Mouse (Mus musculus) MEL (cell line): ENCODE results near the gene Camta1. TPM values are rescaled to one million over a fixed set of nuclear protein-coding genes. Genes with fewer than 3 reads are reported as not detected.

Experiments
- DNase-seq: peaks from one replicate; pipeline ENCODE4 v3.0.0; 2011; ENCODE audit warnings: low read depth, low spot score
- H3K27ac ChIP-seq: 2 replicates; pipeline ENCODE4 v1.5.1; 2012; ENCODE audit warnings: low read depth, mild to moderate bottlenecking, control low read depth, low read length, moderate library complexity; ENCODE audit not compliant: control insufficient read depth
- H3K27me3 ChIP-seq, 2 experiments: fragments of 150-350 bp in 1 of 2; sonication (generic) in 1 of 2; 2 replicates each; pipeline ENCODE4 v1.6.1; 2012; ENCODE audit warnings: low read length in 2 of 2, mild to moderate bottlenecking in 2 of 2, improper control_type of control experiment in 1 of 2, moderate library complexity in 1 of 2; ENCODE audit not compliant: insufficient read depth in 2 of 2, control insufficient read depth in 1 of 2
- H3K36me3 ChIP-seq, 2 experiments: 2 replicates each; pipeline ENCODE4 v1.6.1; 2012 to 2014; ENCODE audit warnings: low read length in 2 of 2, improper control_type of control experiment in 1 of 2, inconsistent platforms in 1 of 2, mild to moderate bottlenecking in 1 of 2; ENCODE audit not compliant: insufficient read depth in 2 of 2, control insufficient read depth in 1 of 2
- H3K4me1 ChIP-seq, 2 experiments: fragments of 150-350 bp in 1 of 2; sonication (generic) in 1 of 2; 2 replicates each; pipeline ENCODE4 v1.6.1; 2012; ENCODE audit warnings: low read length in 2 of 2, improper control_type of control experiment in 1 of 2, mild to moderate bottlenecking in 1 of 2; ENCODE audit not compliant: insufficient read depth in 2 of 2, control insufficient read depth in 1 of 2
- H3K4me3 ChIP-seq, 2 experiments: fragments of 150-350 bp in 1 of 2; sonication (generic) in 1 of 2; 2 replicates each; pipeline ENCODE4 v1.5.1; 2012; ENCODE audit warnings: low read depth in 2 of 2, low read length in 2 of 2, mild to moderate bottlenecking in 2 of 2, moderate library complexity in 2 of 2, control low read depth in 1 of 2, improper control_type of control experiment in 1 of 2; ENCODE audit not compliant: control insufficient read depth in 1 of 2, insufficient read depth in 1 of 2
- H3K79me2 ChIP-seq: 2 replicates; pipeline ENCODE4 v1.6.1; 2012; ENCODE audit warnings: mild to moderate bottlenecking, low read length, moderate library complexity; ENCODE audit not compliant: control insufficient read depth, poor library complexity, insufficient read depth
- H3K9ac ChIP-seq: 2 replicates; pipeline ENCODE4 v1.6.1; 2012; ENCODE audit warnings: low read depth, mild to moderate bottlenecking, control low read depth, low read length, moderate library complexity; ENCODE audit not compliant: control insufficient read depth, poor library complexity, severe bottlenecking
- H3K9me3 ChIP-seq: fragments of 150-350 bp; sonication (generic); replicated peaks from 2 replicates; pipeline ENCODE4 v1.6.1; 2012; ENCODE audit warnings: mild to moderate bottlenecking, low read length, improper control_type of control experiment, moderate library complexity; ENCODE audit not compliant: insufficient read depth
- BHLHE40 ChIP-seq: IDR thresholded peaks from 2 replicates; pipeline ENCODE4 v1.6.1; 2012; ENCODE audit warnings: low read depth, mild to moderate bottlenecking, inconsistent platforms, low read length, improper control_type of control experiment, borderline replicate concordance
- CHD1 ChIP-seq: IDR thresholded peaks from 2 replicates; pipeline ENCODE4 v1.6.1; 2012; ENCODE audit warnings: low read depth, mild to moderate bottlenecking, inconsistent platforms, low read length, improper control_type of control experiment
- EP300 ChIP-seq, 2 experiments: IDR thresholded peaks; 2 replicates each; pipeline ENCODE4 v1.6.1; 2011; ENCODE audit warnings: improper control_type of control experiment in 2 of 2, low read length in 2 of 2, low read depth in 1 of 2, mild to moderate bottlenecking in 1 of 2
- ETS1 ChIP-seq: IDR thresholded peaks from 2 replicates; pipeline ENCODE4 v1.6.1; 2012; ENCODE audit warnings: low read depth, mild to moderate bottlenecking, inconsistent platforms, low read length, improper control_type of control experiment, moderate library complexity
- GATA1 ChIP-seq: IDR thresholded peaks from 2 replicates; pipeline ENCODE4 v1.6.1; 2011; ENCODE audit warnings: low read depth, low read length, improper control_type of control experiment
- HCFC1 ChIP-seq: IDR thresholded peaks from 2 replicates; pipeline ENCODE4 v1.6.1; 2012; ENCODE audit warnings: low read depth, mild to moderate bottlenecking, inconsistent platforms, low read length, improper control_type of control experiment, moderate library complexity
- JUND ChIP-seq: IDR thresholded peaks from 2 replicates; pipeline ENCODE4 v1.6.1; 2011; ENCODE audit warnings: low read depth, mild to moderate bottlenecking, improper control_type of control experiment, low read length
- MAZ ChIP-seq: IDR thresholded peaks from 2 replicates; pipeline ENCODE4 v1.6.1; 2012; ENCODE audit warnings: low read depth, mild to moderate bottlenecking, inconsistent platforms, low read length, improper control_type of control experiment
- MEF2A ChIP-seq: IDR thresholded peaks from 2 replicates; pipeline ENCODE4 v1.6.1; 2014; ENCODE audit warnings: low read depth, mild to moderate bottlenecking, inconsistent platforms, low read length, improper control_type of control experiment; ENCODE audit not compliant: poor library complexity, insufficient replicate concordance, severe bottlenecking; ENCODE audit errors: extremely low read depth
- MYB ChIP-seq: IDR thresholded peaks from 2 replicates; pipeline ENCODE4 v1.6.1; 2011; ENCODE audit warnings: mild to moderate bottlenecking, low read depth, low read length, improper control_type of control experiment
- MYC ChIP-seq: IDR thresholded peaks from 2 replicates; pipeline ENCODE4 v1.6.1; 2011; ENCODE audit warnings: low read depth, mild to moderate bottlenecking, low read length, improper control_type of control experiment, moderate library complexity
- POLR2AphosphoS5 ChIP-seq: IDR thresholded peaks from 2 replicates; pipeline ENCODE4 v1.6.1; 2012; ENCODE audit warnings: low read depth, borderline replicate concordance, mild to moderate bottlenecking, inconsistent platforms, low read length, moderate library complexity, mixed read lengths
- RAD21 ChIP-seq: IDR thresholded peaks from 2 replicates; pipeline ENCODE4 v1.6.1; 2011; ENCODE audit warnings: mild to moderate bottlenecking, low read depth, low read length, improper control_type of control experiment
- RCOR1 ChIP-seq: IDR thresholded peaks from 2 replicates; pipeline ENCODE4 v1.6.1; 2012; ENCODE audit warnings: low read depth, mild to moderate bottlenecking, inconsistent platforms, low read length, improper control_type of control experiment
- SIN3A ChIP-seq: IDR thresholded peaks from 2 replicates; pipeline ENCODE4 v1.6.1; 2012; ENCODE audit warnings: low read length, improper control_type of control experiment, inconsistent platforms
- SMC3 ChIP-seq: IDR thresholded peaks from 2 replicates; pipeline ENCODE4 v1.6.1; 2011; ENCODE audit warnings: low read depth, low read length, improper control_type of control experiment
- TAL1 ChIP-seq: IDR thresholded peaks from 2 replicates; pipeline ENCODE4 v1.6.1; 2012; ENCODE audit warnings: mild to moderate bottlenecking, inconsistent platforms, low read length, moderate library complexity, mixed read lengths
- TCF12 ChIP-seq: IDR thresholded peaks from 2 replicates; pipeline ENCODE4 v1.6.1; 2014; ENCODE audit warnings: low read depth, mild to moderate bottlenecking, inconsistent platforms, low read length, improper control_type of control experiment, moderate library complexity
- UBTF ChIP-seq: IDR thresholded peaks from 2 replicates; pipeline ENCODE4 v1.6.1; 2012; ENCODE audit warnings: low read depth, mild to moderate bottlenecking, inconsistent platforms, low read length, improper control_type of control experiment, moderate library complexity, borderline replicate concordance; ENCODE audit not compliant: insufficient read depth
- ZC3H11A ChIP-seq: IDR thresholded peaks from 2 replicates; pipeline ENCODE4 v1.6.1; 2012; ENCODE audit warnings: low read depth, mild to moderate bottlenecking, inconsistent platforms, low read length, improper control_type of control experiment
- polyA plus RNA-seq, 2 experiments: library from polyadenylated mRNA; stranded (reverse) in 1 of 2; unstranded in 1 of 2; fragments of >175 nt in 1 of 2; fragments of >200 nt in 1 of 2; gene quantifications; 2 replicates each; pipeline versions ENCODE4 v1.2.1 to v1.2.4; 2012; ENCODE audit warnings: low replicate concordance in 2 of 2, low read depth in 1 of 2; ENCODE audit not compliant: insufficient read length in 2 of 2, insufficient read depth in 1 of 2, missing spikeins in 1 of 2
- total RNA-seq: library from RNA; depleted of rRNA; stranded (reverse); fragments of 300-350 nt; gene quantifications from 2 replicates; pipeline ENCODE4 v1.2.3, GENCODE M21; 2012

Gene Camta1
- total and polyA plus RNA-seq, 3 experiments, result 28.2 to 87.5 TPM; not detected in 1

- Histone ChIP-seq H3K9me3 (no peaks in the 10 kb centered on the region), H3K79me2 (no peaks in the 10 kb centered on the region), H3K27me3 (no peaks in the 10 kb centered on the region), H3K27ac (no peak overlapping the region), H3K4me3 (no peak overlapping the region), H3K9ac (no peak overlapping the region), H3K36me3 (no peaks in the 10 kb centered on the region), H3K4me1 (no peaks in the 10 kb centered on the region)
- TF ChIP-seq UBTF (no peak), MYB (no peak)
- DNase-seq, result no peak
Measured at GRCm38 (mm10) chr4:151634771-151635170, 226.9 kb downstream of the Camta1 start.

DNA sequence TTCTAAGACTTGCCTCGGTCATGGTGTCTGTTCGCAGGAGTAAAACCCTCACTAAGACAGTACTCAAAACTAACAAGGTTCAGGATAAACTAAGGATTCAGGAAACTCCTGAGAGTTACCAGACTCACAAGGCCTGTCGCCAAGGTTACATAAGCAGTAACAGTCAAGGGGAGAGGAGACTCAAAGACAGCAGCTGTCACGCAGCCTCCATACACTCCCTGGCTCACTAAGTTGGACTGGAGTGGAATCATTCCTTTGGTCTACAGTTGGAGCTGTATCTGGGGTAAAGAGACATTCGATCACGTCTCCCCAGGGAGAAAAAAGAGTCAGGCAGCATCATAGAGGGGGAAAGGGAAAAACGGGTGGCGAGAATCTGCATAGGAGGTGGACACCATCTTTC, 227.9 kb downstream of the Camta1 start:
- Histone ChIP-seq H3K79me2 (no peaks in the 10 kb centered on the region), H3K9ac (no peak overlapping the region), H3K27ac (no peak overlapping the region), H3K4me3 (no peak overlapping the region)
- DNase-seq, result no peak
- no peak for TF ChIP-seq ZC3H11A
- TF ChIP-seq, all 39 proteins: peak for 0
- Histone ChIP-seq H3K4me1 (no peaks in the 10 kb centered on the region), H3K36me3 (no peaks in the 10 kb centered on the region), H3K27me3 (no peaks in the 10 kb centered on the region), H3K9me3 (no peaks in the 10 kb centered on the region)

DNA sequence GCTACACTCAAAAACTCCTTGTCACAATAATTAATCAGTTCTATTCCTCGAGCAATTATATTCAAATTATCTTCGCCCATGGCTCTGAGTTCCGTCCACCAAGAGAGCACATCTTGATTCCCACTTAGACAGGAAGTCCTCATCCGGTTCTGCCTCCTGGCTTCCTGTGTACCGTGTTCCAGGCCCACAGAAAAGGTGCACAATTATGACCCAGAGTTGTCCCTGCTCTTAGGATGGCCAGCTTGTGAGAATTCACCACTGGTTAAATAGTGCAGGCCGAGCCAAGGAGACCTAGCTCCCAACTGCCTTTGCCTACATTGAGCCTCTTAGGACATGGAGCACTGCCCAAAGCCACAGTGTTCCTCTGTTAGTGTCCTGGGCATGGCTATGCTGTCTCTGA, 229.4 kb downstream of the Camta1 start:
- H3K79me2 ChIP-seq, result no peaks in the 10 kb centered on the region
- no peak for TF ChIP-seq JUND
- TF ChIP-seq CHD1, result no peak
- TF ChIP-seq TAL1, result no peak
- TF ChIP-seq RAD21, result no peak
- TF ChIP-seq MEF2A, result no peak
- TF ChIP-seq SIN3A, result no peak
- TF ChIP-seq MYC, result no peak
- TF ChIP-seq HCFC1, result no peak
- no peak for TF ChIP-seq SMC3
- no peak for TF ChIP-seq POLR2AphosphoS5
- no peak for TF ChIP-seq TCF12
- TF ChIP-seq ETS1, result no peak
- no peak for TF ChIP-seq RCOR1
- no peak for TF ChIP-seq BHLHE40
- no peak for TF ChIP-seq MAZ
- TF ChIP-seq MYB, result no peak
- TF ChIP-seq GATA1, result no peak
- TF ChIP-seq EP300 (IDR thresholded peaks at IDR 0.05; ENCODE audit: low read depth in 1 of 2, low read length in 2 of 2), result no peak
- H3K36me3 ChIP-seq, result no peaks in the 10 kb centered on the region
- H3K9me3 ChIP-seq, result no peaks in the 10 kb centered on the region
- H3K27ac ChIP-seq, result no peak overlapping the region
- no peaks in the 10 kb centered on the region for H3K4me1 ChIP-seq
- DNase-seq, result no peak
- H3K9ac ChIP-seq, result no peak overlapping the region
- H3K27me3 ChIP-seq, result no peaks in the 10 kb centered on the region
- no peak overlapping the region for H3K4me3 ChIP-seq
